Mouse (Mus musculus): ENCODE results near the gene C87977.
"Not testable (repeated sequence)": the region's sequence is repeated elsewhere in the genome, so short reads cannot be mapped to it uniquely, and the experiment has no call there.

Gene C87977

GRCm38 (mm10) chr4:144213218-144213617, at the start of gene C87977:
Gene C87977, minus strand, starts transcription at chr4:144213318.
- not testable (repeated sequence) for DNase-seq (ENCODE audit: low read depth)

GRCm38 (mm10) chr4:144254768-144255167, 41.6 kb upstream of the C87977 start:
- DNase-seq (ENCODE audit: low read depth): peak; percentile 43

- no peak for DNase-seq (ENCODE audit: low read depth)
Observed at GRCm38 (mm10) chr4:144190419-144190818, 22.7 kb downstream of the C87977 start, which contains the start of gene Oog2. Gene Oog2, plus strand, starts transcription at chr4:144190719.

- DNase-seq (ENCODE audit: low read depth): no peak
Observed at GRCm38 (mm10) chr4:144162563-144162962, 50.6 kb downstream of the C87977 start, which contains the start of gene Oog3. Gene Oog3, minus strand, starts transcription at chr4:144162663.
